Mouse (Mus musculus): Measurements from ENCODE around the gene Prune1.

GRCm38 (mm10) chr3:95293537-95293936 lies 11.7 kb upstream of the Prune1 start:
- no peak for TF ChIP-seq POLR2A (IDR thresholded peaks at IDR 0.05; ENCODE audit: extremely low read depth, insufficient read depth, low read length)
- TF ChIP-seq CTCF (IDR thresholded peaks at IDR 0.05; ENCODE audit: extremely low read depth, insufficient read depth, low read length): no peak

All from cortical plate, adult 2 months (tissue).